Comparison of ENCODE assay signal across 24 mouse cellular contexts in genomic region chr15:96466362-96466903, GRCm38 (mm10). TPM values are rescaled to one million over a fixed set of nuclear protein-coding genes. Genes with fewer than 3 reads are reported as not detected.
DNase-seq lines count a peak whose midpoint lies in the region; ATAC-seq and TF ChIP-seq lines count a peak whose summit lies in the region.
"Had no signal": no experiment of that assay in that cellular context is flagged by ENCODE, and none has a peak within 500 bp of the region (broad histone marks: within the 10 kb centered on the region; RNA-seq: fewer than 3 reads in every experiment).

No protein-coding gene starts in this region.

- H3K4me3 ChIP-seq in heart, adult 2 months, result no peak overlapping the region
- H3K4me3 ChIP-seq in heart, embryonic 12.5 days, result no peak overlapping the region
- H3K4me3 ChIP-seq in liver, postnatal 0 days (ENCODE audit: low read depth, low read length), result no peak overlapping the region
- H3K4me3 ChIP-seq: limb, embryonic 15.5 days; lung, embryonic 15.5 days; midbrain, embryonic 13.5 days had no signal

- WGBS in heart, adult 2 months, result 88% methylated on average over 13 of the region's 13 CpGs
- 87% methylated on average over 13 of the region's 13 CpGs for WGBS in heart, embryonic 12.5 days
- WGBS in liver, postnatal 0 days (ENCODE audit: insufficient replicate concordance), result 69% methylated on average over 13 of the region's 13 CpGs

- H3K9me3 ChIP-seq in heart, embryonic 12.5 days (replicated peaks), result no peaks in the 10 kb centered on the region
- no peaks in the 10 kb centered on the region for H3K9me3 ChIP-seq in liver, postnatal 0 days (ENCODE audit: low read length)
- H3K9me3 ChIP-seq: limb, embryonic 15.5 days; lung, embryonic 15.5 days; midbrain, embryonic 13.5 days had no signal

- no peak overlapping the region for H3K4me2 ChIP-seq in heart, embryonic 12.5 days
- no peak overlapping the region for H3K4me2 ChIP-seq in liver, postnatal 0 days (ENCODE audit: low read depth, low read length)
- H3K4me2 ChIP-seq: hindbrain, embryonic 14.5 days; limb, embryonic 15.5 days; lung, embryonic 15.5 days; midbrain, embryonic 13.5 days had no signal

- no peaks in the 10 kb centered on the region for H3K27me3 ChIP-seq in heart, adult 2 months (ENCODE audit: control insufficient read depth, insufficient read depth, low read length)
- no peaks in the 10 kb centered on the region for H3K27me3 ChIP-seq in heart, embryonic 12.5 days (replicated peaks)
- no peaks in the 10 kb centered on the region for H3K27me3 ChIP-seq in liver, postnatal 0 days (ENCODE audit: insufficient read depth, low read length)
- H3K27me3 ChIP-seq: limb, embryonic 15.5 days; lung, embryonic 15.5 days; midbrain, embryonic 13.5 days had no signal

- no peaks in the 10 kb centered on the region for H3K36me3 ChIP-seq in heart, adult 2 months (ENCODE audit: control insufficient read depth, insufficient read depth, low read length)
- no peaks in the 10 kb centered on the region for H3K36me3 ChIP-seq in heart, embryonic 12.5 days
- no peaks in the 10 kb centered on the region for H3K36me3 ChIP-seq in liver, postnatal 0 days (replicated peaks; ENCODE audit: insufficient read depth, low read length)
- H3K36me3 ChIP-seq: limb, embryonic 15.5 days; lung, embryonic 15.5 days; midbrain, embryonic 13.5 days had no signal

- no peak for TF ChIP-seq POLR2A in heart, adult 2 months (IDR thresholded peaks at IDR 0.05; ENCODE audit: insufficient read depth, low read depth, low read length)

- DNase-seq in heart, adult 2 months, result peak; percentile 17 to 25
- DNase-seq in A20 (ENCODE audit: low read depth, low spot score), result peak; percentile 29
- peak; percentile 34 for DNase-seq in adrenal gland, postnatal 25 days
- no peak for DNase-seq in liver, postnatal 0 days
- no peak for DNase-seq in cerebellum, postnatal 10 days
- no peak for DNase-seq in kidney, adult 11 months
- DNase-seq: B cell, adult 2 months; cerebellum, adult 2 months; cerebellum, postnatal 36 days; gastrocnemius, postnatal 10 days; heart, postnatal 36 days; kidney, postnatal 4 days; left cerebral cortex, postnatal 4 days; thymus, postnatal 25 days had no signal

- ATAC-seq in heart, embryonic 12.5 days (ENCODE audit: insufficient number of reproducible peaks, low FRiP score), result no peak
- ATAC-seq in megakaryocyte, adult 5-6 weeks (ENCODE audit: poor library complexity, severe bottlenecking), result peak; percentile 70
- ATAC-seq in liver, postnatal 0 days, result no peak
- ATAC-seq: forebrain, embryonic 16.5 days; inflammation-experienced regulatory T-cells, adult 6 months; midbrain, embryonic 13.5 days had no signal

- no peak overlapping the region for H3K27ac ChIP-seq in heart, adult 2 months
- no peak overlapping the region for H3K27ac ChIP-seq in heart, embryonic 12.5 days (ENCODE audit: poor library complexity, severe bottlenecking)
- no peak overlapping the region for H3K27ac ChIP-seq in liver, postnatal 0 days (ENCODE audit: low read depth)
- H3K27ac ChIP-seq: hindbrain, embryonic 14.5 days; limb, embryonic 15.5 days; liver, embryonic 14.5 days; lung, embryonic 15.5 days; midbrain, embryonic 13.5 days; stomach, postnatal 0 days had no signal

- TF ChIP-seq EP300 in heart, adult 2 months (IDR thresholded peaks at IDR 0.05; ENCODE audit: insufficient read depth, low read depth, low read length), result no peak
- no peak for TF ChIP-seq EP300 in liver, postnatal 0 days (IDR thresholded peaks at IDR 0.05; ENCODE audit: low read depth)

- intact Hi-C loops in heart, adult 2 months (cut with DNase I), result no loop called here

- TF ChIP-seq CTCF in heart, adult 2 months (IDR thresholded peaks at IDR 0.05), result no peak
- no peak for TF ChIP-seq CTCF in liver, postnatal 0 days (IDR thresholded peaks at IDR 0.05; ENCODE audit: low read depth)

- no peaks in the 10 kb centered on the region for H3K79me2 ChIP-seq in heart, adult 2 months (replicated peaks; ENCODE audit: control insufficient read depth, insufficient read depth, low read length)

- no peak overlapping the region for H3K9ac ChIP-seq in heart, adult 2 months (ENCODE audit: low read depth, low read length)
- H3K9ac ChIP-seq in heart, embryonic 12.5 days, result no peak overlapping the region
- no peak overlapping the region for H3K9ac ChIP-seq in liver, postnatal 0 days (replicated peaks)
- H3K9ac ChIP-seq: hindbrain, embryonic 14.5 days; limb, embryonic 15.5 days; liver, embryonic 14.5 days; lung, embryonic 15.5 days; midbrain, embryonic 13.5 days had no signal

- no peaks in the 10 kb centered on the region for H3K4me1 ChIP-seq in heart, adult 2 months (ENCODE audit: control insufficient read depth, insufficient read depth, low read length)
- peaks cover 13% of the 10 kb centered on the region for H3K4me1 ChIP-seq in heart, embryonic 12.5 days (replicated peaks)
- peaks cover 7% of the 10 kb centered on the region; the same call in 1 of the 2 replicates for H3K4me1 ChIP-seq in liver, postnatal 0 days (ENCODE audit: insufficient read depth)

RNA-seq across cellular contexts. Expression of gene Scaf11, which starts 5.8 kb away (rescaled TPM):
- total RNA-seq in heart, adult 2 months (2021), result 10 to 100 TPM; 45.9 to 54.0 TPM
- polyA plus RNA-seq in heart, adult 2 months (2012; rRNA removed), result 9.6 and 16.8 TPM in 2 replicates
- 76.0 and 79.1 TPM in 2 replicates for polyA plus RNA-seq in heart, embryonic 12.5 days (2016; fragmentation: Nextera tagmentation; extraction: Ambion mirVana)
- total RNA-seq in adrenal gland, postnatal 25 days (2021), result 83.2 and 90.0 TPM in 2 replicates
- total RNA-seq in megakaryocyte, adult 5-6 weeks (2015), result 81.0 and 82.3 TPM in 2 replicates
- 96.7 and 113 TPM in 2 replicates for total RNA-seq in megakaryocyte, adult 5-6 weeks (2017)
- 32.5 and 35.6 TPM in 2 replicates for polyA plus RNA-seq in liver, postnatal 0 days (2015; fragmentation: Nextera tagmentation; extraction: Ambion mirVana)

Comparison
In these comparisons a context has a peak if more than half of its experiments do, and no peak if none do; other contexts are left out.
1. DNase-seq: peak in heart, adult 2 months (2 of 2), A20 (single experiment) and adrenal gland, postnatal 25 days (single experiment); none in liver, postnatal 0 days (single experiment), cerebellum, postnatal 10 days (0 of 2) and kidney, adult 11 months (single experiment).